Mouse (Mus musculus): Measurements from ENCODE around the gene Ly6g5b.

Gene Ly6g5b

GRCm38 (mm10) chr17:35080248-35080647, 35.0 kb downstream of the Ly6g5b start:
- no peak for DNase-seq (ENCODE audit: low spot score in 2 of 2)

DNA sequence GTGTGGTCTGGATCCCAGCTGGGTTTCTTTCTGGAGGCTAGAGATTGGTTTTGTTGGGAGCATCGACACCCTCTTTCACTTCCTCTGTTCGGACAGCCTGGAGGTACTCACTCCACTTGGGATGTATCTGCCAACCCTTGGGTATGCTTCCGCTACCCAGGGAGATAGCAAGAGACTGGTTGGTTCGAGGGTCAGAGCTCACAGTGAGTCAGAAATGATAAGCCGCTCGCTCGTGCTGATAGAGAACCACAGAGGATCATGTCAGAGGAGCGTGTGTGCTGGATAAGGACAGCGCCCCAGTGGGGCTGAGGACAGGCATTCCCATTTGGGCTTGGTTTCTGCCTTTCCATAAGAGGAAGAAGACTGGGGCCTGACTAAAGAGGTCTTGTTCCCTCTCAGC, 35.5 kb downstream of the Ly6g5b start:
- peak in 1 of 2 experiments; percentile 37 for DNase-seq (ENCODE audit: low spot score in 2 of 2)

GRCm38 (mm10) chr17:35077786-35078233, 37.4 kb downstream of the Ly6g5b start, which contains the start of gene Ly6g6d:
Gene Ly6g6d, minus strand, starts transcription at chr17:35078065.
- DNase-seq (ENCODE audit: low spot score in 2 of 2) = no peak

- no peak for DNase-seq (ENCODE audit: low spot score in 2 of 2)
These were observed 37.9 kb downstream of the Ly6g5b start for GRCm38 (mm10) chr17:35077285-35077684.

DNA sequence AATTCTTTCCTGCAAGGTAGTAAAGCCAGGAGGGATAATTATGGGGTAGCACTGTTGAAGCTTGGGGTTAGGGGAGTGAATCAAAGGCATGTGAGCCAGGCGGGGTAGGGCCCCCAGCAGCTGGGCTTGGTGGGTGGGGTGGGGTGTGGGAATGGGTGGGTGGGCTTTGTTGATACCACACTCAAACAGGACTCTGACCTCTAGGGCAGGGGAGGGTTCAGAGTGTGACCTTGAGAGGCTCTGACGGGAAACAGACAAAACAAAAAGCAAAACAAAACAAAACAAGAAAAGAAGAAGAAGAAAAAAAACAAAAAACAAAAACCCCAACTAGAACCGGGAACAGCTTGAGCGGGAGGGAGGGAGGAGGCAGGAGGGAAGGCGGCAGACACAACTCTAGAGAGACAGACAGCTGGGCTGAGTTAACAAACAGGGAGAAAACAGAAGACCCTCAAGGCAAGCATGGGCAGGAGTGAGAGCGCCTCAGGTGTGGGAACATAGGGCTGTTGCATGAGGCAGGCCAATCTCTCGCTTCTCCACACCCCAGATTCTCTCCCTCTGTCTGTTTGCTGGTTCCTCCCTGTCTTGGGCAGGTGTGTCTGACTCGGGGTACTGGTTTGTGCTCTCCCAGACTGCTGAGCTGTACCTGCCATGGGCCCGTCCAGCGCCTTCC, 38.6 kb downstream of the Ly6g5b start, which contains the start of gene Ly6g6e:
Gene Ly6g6e (plus strand): TSS at position 396 of the 670 bp plus-strand sequence.
- DNase-seq (ENCODE audit: low spot score in 2 of 2) = no peak

GRCm38 (mm10) chr17:35074097-35074496, 41.1 kb downstream of the Ly6g5b start:
- no peak for DNase-seq (ENCODE audit: low spot score in 2 of 2)

- DNase-seq (ENCODE audit: low spot score in 2 of 2) = no peak
These were observed 43.8 kb downstream of the Ly6g5b start for GRCm38 (mm10) chr17:35071454-35071853.

DNA sequence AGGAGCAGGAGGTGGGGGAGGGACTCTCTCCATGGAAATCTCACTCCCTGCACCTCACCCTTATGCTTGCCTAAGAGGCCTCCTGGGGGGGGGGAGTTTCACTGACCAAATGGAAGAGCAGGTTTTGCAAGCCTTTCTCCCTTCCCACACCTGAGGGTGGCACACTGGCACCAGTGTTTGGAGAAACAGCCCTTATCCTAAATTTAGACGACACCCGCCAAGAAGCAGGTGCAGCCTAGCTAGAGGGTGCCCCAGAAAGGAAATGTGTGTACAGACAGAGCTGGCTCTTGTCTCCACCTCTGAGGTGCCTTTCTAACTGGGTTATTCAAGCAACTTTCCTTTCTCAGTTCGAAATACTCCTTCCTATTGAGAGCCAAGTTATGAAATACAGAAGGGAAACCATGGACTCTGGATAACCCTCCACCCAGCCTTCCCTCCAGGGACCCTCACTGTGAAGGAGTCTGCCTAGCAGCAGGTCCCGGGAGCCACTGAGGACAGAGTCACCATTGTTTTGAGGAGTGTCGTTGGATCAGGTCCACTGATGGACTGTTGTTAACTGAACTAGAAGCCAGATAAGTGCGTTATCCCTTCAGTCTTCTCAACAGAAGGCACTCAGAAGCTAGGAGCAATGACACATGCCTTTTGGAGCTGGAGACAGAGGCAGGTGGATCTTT, 44.5 kb downstream of the Ly6g5b start:
- DNase-seq (ENCODE audit: low spot score in 2 of 2) = no peak

DNA sequence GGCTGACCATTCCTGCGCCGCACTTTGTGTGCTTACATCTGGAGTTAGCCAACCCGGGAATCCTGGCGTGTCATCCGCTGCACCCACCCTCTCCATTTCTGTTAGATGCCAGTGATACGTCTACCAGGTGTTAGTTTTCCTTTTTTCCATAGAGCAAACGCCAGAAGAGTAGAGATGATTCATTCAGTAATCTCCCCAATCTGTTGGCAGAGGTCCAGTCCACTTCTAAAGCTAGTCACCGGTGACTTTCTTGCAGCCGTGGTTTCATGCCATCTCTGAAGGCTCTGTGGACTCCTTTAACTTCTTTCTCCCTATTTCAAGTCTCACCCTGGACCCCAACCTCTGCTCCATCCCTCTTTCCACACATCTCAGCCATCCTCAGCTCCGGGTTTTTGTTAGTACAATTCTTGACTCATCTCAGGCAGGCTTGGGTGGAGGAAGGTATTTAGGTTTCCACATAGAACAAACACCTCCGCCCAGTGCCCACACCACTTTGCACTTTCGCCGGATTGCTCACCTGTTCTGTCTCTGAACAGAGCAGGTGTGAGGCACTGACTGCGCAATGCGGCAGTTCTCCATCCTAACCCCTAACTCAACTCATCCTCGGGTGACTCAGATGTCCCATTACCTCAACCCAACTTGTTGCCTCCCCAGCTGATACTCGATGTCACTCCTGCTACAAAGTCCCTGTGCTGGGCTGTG, 46.9 kb downstream of the Ly6g5b start:
- DNase-seq (ENCODE audit: low spot score in 2 of 2) = peak in 1 of 2 experiments; percentile 15

DNA sequence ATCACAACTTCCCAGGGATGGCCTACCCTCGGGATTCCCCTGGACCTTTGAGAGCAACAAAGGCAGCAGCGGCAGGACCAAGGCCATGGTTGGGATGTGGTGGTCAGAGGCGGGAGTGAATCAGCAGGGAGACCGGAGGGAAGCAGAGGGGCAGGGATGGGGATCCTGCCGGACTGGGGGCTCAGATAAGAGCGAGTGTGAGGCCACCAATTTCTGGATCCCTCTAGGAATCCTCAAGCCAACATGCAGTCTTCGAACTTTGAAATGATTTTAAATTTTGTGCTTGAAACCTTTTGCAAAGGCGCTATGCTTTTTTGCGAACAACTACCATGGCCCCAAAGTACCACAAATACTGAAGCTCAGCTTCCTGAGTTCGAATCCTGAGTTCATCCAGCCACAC, 49.1 kb downstream of the Ly6g5b start, which contains the start of gene Mpig6b:
Gene Mpig6b (minus strand): TSS at position 101 of the 400 bp plus-strand sequence.
- peak in 1 of 2 experiments; percentile 14 for DNase-seq (ENCODE audit: low spot score in 2 of 2)

DNA sequence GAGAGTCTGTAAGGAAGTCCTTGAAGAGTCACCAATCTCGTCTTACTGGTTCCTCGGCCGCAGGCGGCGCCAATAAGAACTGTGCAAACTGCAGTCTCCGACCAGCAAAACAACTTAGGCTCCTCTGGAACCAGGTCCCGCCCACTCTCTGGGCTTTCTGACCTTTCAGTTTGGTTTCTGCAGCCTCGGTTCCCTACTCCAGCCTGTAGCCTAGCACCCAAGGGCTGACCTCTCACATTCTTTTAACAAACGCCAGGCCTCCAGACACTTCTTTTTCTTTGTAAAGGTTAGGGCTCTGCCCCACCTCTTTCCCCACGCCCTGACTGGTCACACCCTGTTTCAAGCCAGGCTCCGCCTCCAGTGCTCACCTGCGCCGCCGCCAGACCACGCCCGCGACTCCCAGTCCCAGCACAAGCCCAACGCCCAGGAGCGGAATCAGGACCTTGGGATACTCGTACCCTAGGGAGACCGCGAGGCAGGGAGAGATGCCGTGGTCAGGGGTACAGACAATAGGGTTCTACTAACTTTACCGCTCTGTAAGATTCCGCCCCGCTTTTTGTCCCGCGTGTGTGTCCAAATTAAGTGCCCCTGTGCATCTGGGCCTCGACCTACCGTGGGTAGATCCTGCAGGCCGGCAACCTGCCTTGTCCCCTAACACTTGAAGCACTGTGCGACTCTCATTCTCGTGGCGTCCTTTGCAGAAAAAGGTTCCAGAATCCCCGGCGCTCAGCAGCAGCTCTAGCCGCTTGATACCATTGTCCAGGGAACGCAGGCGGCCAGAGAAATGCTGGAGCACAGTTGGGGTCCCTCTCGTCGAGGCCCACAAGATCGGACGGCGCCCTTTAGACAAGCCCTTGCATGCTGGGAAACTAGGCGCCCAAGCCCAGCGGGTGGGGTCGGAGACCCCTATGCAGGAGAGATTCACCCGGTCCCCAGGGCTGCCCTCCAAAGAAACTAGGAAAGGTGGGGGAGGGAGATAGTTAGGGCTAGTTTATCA, 50.0 kb downstream of the Ly6g5b start, which contains the start of gene Ly6g6c:
Gene Ly6g6c (plus strand): TSS at position 438 of the 997 bp plus-strand sequence.
- peak in 1 of 2 experiments; percentile 58 for DNase-seq (ENCODE audit: low spot score in 2 of 2)

GRCm38 (mm10) chr17:35064378-35064877, 50.8 kb downstream of the Ly6g5b start:
- peak in 1 of 2 experiments; percentile 11 for DNase-seq (ENCODE audit: low spot score in 2 of 2)
